Mouse (Mus musculus) lung, embryonic 16.5 days (tissue): ENCODE results near the gene Actn2. TPM values are rescaled to one million over a fixed set of nuclear protein-coding genes. Genes with fewer than 3 reads are reported as not detected.

ENCODE experiments used
- polyA plus RNA-seq: library from polyadenylated mRNA; unstranded; fragments of >200 nt; fragmentation: Nextera tagmentation; extraction: Ambion mirVana; gene quantifications from 2 replicates; pipeline ENCODE4 v1.2.1, GENCODE M21; 2015

Gene Actn2
- polyA plus RNA-seq, 1 experiment from 2014 or later: 42.4 TPM

Other genes with a start within 250 kb of the Actn2 start
- 1.5 and 1.6 TPM in 2 replicates for gene Ryr2, start 233.8 kb downstream of the Actn2 start, polyA plus RNA-seq
- gene Mtr, start 82.6 kb downstream of the Actn2 start, polyA plus RNA-seq: 15.3 and 15.6 TPM in 2 replicates
- gene Heatr1, start 54.3 kb upstream of the Actn2 start, polyA plus RNA-seq: 12.1 and 14.6 TPM in 2 replicates
- 31.5 and 34.5 TPM in 2 replicates for gene Lgals8, start 124.2 kb upstream of the Actn2 start, polyA plus RNA-seq
- 1.0 and 1.1 TPM in 2 replicates for gene Edaradd, start 179.7 kb upstream of the Actn2 start, polyA plus RNA-seq
- gene Ero1lb, start 225.1 kb upstream of the Actn2 start, polyA plus RNA-seq: 8.4 and 8.5 TPM in 2 replicates